Mouse (Mus musculus): Measurements from ENCODE around the gene Olfr808. TPM values are rescaled to one million over a fixed set of nuclear protein-coding genes. Genes with fewer than 3 reads are reported as not detected.

Olfr808 gene
- polyA plus RNA-seq (2012) = 0.02 TPM in 1 of 2 replicates, not detected in the other

DNA sequence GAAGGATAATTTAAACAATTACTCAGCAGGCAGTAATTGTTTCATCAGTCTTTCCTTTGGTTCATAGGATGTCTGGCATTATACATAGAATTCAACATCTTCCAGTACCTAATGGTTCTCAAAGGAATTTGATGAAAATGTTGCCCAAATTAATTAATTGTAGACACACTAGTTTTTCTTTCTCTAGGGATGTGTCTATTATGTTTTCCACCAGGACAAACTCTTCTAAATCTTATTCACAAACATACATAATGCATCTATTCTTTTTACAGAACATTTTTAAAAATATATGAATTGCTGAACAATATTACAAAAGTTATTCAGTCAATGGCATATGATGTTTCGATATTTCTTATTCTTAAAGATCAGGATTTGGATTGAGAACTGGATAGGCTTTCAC lies at the start of gene Olfr808:
Gene Olfr808, plus strand, starts transcription at position 301 of the 400 bp plus-strand sequence.

GRCm38 (mm10) chr10:129729275-129729674 lies 36.0 kb upstream of the Olfr808 start, which contains the start of gene Olfr805:
Gene Olfr805, minus strand, starts transcription at chr10:129729375.

GRCm38 (mm10) chr10:129741821-129742220 lies 23.5 kb upstream of the Olfr808 start, which contains the start of gene Olfr806:
Gene Olfr806, minus strand, starts transcription at chr10:129741921.

DNA sequence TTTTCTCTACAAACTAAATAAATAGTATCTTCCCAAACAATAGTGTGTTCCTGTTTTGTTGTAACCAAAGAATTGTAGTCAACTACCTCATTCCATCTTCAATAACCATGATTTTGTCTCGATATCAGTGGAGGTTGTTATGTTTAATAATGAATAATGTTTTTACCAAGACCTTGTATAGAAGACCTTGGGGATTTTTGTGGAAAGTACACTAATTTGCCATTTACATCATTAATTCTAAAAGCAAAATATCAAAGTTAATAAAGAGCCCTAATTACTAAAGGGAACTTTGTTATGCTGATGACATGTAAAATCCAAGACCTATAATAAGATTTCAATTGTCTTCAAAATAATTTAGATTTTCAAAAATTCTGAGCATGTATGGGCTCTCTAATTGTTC lies 7.6 kb upstream of the Olfr808 start, which contains the start of gene Olfr807:
Gene Olfr807, minus strand, starts transcription at position 101 of the 400 bp plus-strand sequence.

GRCm38 (mm10) chr10:129774338-129774737 lies 9.1 kb downstream of the Olfr808 start, which contains the start of gene Olfr809:
Gene Olfr809, plus strand, starts transcription at chr10:129774638.

DNA sequence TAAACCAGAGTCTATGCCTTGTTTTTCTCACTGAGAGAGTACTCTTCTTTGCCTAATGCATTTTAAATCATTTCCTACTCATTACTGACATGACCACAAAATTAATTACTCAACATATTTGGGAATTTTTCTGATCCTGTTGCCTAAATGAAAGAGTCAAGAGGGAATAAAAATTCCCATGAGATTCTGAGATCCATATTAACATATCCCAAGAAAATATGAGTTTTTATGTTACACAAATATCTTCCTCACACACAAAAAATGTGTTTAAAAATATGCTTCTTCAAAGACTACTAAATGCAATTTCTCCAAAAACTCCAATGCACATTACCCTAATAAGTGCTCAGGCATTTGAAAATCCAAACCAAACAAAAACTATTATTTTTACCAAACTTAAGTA lies 29.5 kb downstream of the Olfr808 start, which contains the start of gene Olfr810:
Gene Olfr810, minus strand, starts transcription at position 101 of the 400 bp plus-strand sequence.

DNA sequence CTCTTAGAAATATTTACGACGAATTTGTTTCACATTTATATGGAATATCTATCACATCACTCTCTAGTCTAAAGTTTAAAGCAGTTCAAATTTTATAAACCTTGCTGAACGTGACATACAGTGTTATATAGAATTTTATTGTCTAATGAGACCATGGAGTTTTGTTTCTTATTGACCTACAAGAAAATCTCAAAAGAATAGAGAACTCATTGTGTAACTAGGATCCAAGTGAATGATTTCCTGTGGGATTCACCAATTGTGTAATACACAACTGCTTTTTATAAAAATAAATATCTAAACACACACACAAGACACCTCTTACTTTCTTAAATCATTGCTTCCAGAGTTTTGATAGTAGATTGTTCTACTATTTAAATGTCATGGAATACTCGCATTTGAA lies 39.0 kb downstream of the Olfr808 start, which contains the start of gene Olfr811:
Gene Olfr811, minus strand, starts transcription at position 101 of the 400 bp plus-strand sequence.

Other genes starting within 250 kb of the Olfr808 start
- gene Olfr791, start 243.7 kb upstream of the Olfr808 start, polyA plus RNA-seq (2012) = not detected in 2 replicates
- not detected in 2 replicates for gene Olfr792, start 226.3 kb upstream of the Olfr808 start, polyA plus RNA-seq (2012)
- gene Olfr794, start 197.8 kb upstream of the Olfr808 start, polyA plus RNA-seq (2012) = not detected in 2 replicates
- not detected in 2 replicates for gene Olfr796, start 152.9 kb upstream of the Olfr808 start, polyA plus RNA-seq (2012)
- not detected in 2 replicates for gene Olfr798, start 137.5 kb upstream of the Olfr808 start, polyA plus RNA-seq (2012)
- not detected in 2 replicates for gene Olfr799, start 128.0 kb upstream of the Olfr808 start, polyA plus RNA-seq (2012)
- not detected in 2 replicates for gene Olfr800, start 107.8 kb upstream of the Olfr808 start, polyA plus RNA-seq (2012)
- not detected in 2 replicates for gene Olfr801, start 91.6 kb upstream of the Olfr808 start, polyA plus RNA-seq (2012)
- not detected in 2 replicates for gene Olfr802, start 77.3 kb upstream of the Olfr808 start, polyA plus RNA-seq (2012)
- not detected in 2 replicates for gene Olfr803, start 71.2 kb upstream of the Olfr808 start, polyA plus RNA-seq (2012)
- not detected in 2 replicates for gene Olfr804, start 62.3 kb upstream of the Olfr808 start, polyA plus RNA-seq (2012)
- gene Olfr805, start 36.1 kb upstream of the Olfr808 start, polyA plus RNA-seq (2012) = not detected in 2 replicates
- not detected in 2 replicates for gene Olfr806, start 23.6 kb upstream of the Olfr808 start, polyA plus RNA-seq (2012)
- not detected in 2 replicates for gene Olfr807, start 7.7 kb upstream of the Olfr808 start, polyA plus RNA-seq (2012)
- not detected in 2 replicates for gene Olfr809, start 9.2 kb downstream of the Olfr808 start, polyA plus RNA-seq (2012)
- not detected in 2 replicates for gene Olfr810, start 29.4 kb downstream of the Olfr808 start, polyA plus RNA-seq (2012)
- not detected in 2 replicates for gene Olfr811, start 38.9 kb downstream of the Olfr808 start, polyA plus RNA-seq (2012)
- not detected in 2 replicates for gene Olfr812, start 80.6 kb downstream of the Olfr808 start, polyA plus RNA-seq (2012)
- gene Olfr813, start 89.9 kb downstream of the Olfr808 start, polyA plus RNA-seq (2012) = not detected in 2 replicates
- not detected in 2 replicates for gene Olfr814, start 114.4 kb downstream of the Olfr808 start, polyA plus RNA-seq (2012)
- gene Olfr815, start 140.4 kb downstream of the Olfr808 start, polyA plus RNA-seq (2012) = not detected in 2 replicates
- not detected in 2 replicates for gene Olfr816, start 150.1 kb downstream of the Olfr808 start, polyA plus RNA-seq (2012)
- not detected in 2 replicates for gene Olfr818, start 183.6 kb downstream of the Olfr808 start, polyA plus RNA-seq (2012)
- not detected in 2 replicates for gene Olfr819, start 201.8 kb downstream of the Olfr808 start, polyA plus RNA-seq (2012)
- gene Olfr247, start 210.7 kb downstream of the Olfr808 start, polyA plus RNA-seq (2012) = not detected in 2 replicates
- not detected in 2 replicates for gene Gm10310, start 219.6 kb downstream of the Olfr808 start, polyA plus RNA-seq (2012)
- not detected in 2 replicates for gene Olfr820, start 247.1 kb downstream of the Olfr808 start, polyA plus RNA-seq (2012)

Measured in megakaryocyte-erythroid progenitor cell, adult 5 weeks (primary cell).